Mouse (Mus musculus) ES-Bruce4 (cell line): ENCODE data around the gene Nfatc2ip.

ENCODE experiments used
- CTCF ChIP-seq: IDR thresholded peaks from one replicate; pipeline ENCODE4 v1.8.1; 2011; ENCODE audit warnings: low read depth, low read length
- POLR2A ChIP-seq: IDR thresholded peaks from one replicate; pipeline ENCODE4 v1.8.1; 2011; ENCODE audit warnings: low read length; ENCODE audit not compliant: insufficient read depth

DNA sequence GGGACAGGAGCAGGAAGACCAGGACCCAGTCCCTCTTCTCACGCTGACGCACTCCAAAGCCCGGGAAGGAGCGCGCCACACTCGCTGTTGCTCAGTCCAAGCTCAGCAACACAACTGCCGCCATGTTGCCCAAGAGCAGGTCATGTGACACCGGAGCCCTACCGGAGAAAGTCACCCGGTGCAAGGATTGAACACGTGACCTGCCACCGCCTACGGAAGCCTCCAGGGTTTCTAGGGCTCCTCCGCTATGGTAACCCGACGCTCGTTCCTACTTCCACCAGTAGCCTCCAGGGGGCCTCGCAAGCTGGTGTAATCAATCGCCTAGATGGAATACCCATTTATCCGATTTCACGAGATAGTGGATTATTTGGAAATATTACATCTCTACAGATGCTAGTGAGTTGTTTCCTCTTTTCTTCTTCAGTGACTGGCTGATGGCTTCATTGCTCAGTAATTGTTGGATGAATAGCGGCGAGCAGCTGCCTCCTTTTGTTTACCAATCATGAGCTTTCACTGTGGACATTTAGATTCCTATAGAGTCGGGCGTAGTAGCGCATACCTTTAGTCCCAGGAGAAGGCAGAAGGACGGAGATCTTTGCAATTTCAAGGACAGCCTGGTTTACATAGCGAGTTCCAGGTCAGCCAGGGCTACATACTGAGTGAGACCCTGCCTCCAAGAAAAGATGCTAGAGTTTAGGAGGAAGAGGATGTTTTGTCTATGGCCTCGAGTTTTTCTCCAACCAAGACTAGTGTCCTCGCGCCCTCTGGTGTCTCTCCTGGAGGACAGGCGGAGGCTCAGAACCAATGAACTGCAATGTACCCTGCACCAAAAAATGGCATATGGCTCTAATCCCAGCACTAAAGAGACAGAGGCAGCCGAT, 19.0 kb downstream of the Nfatc2ip start, which contains the start of gene Spns1:
- TF ChIP-seq POLR2A (no peak), CTCF (peak; percentile 76)
